Mouse (Mus musculus) small intestine, adult 2 months (tissue): ENCODE measurements at regions not wholly inside any gene's neighbourhood (a gene's known extent, or its start where the extent isn't known, plus 50 kb on each side); places are given as distances from the start of the nearest gene placed in this dataset.

Source experiments
- H3K27ac ChIP-seq: fragments of 200-500 bp; 2 replicates; pipeline ENCODE4 v1.5.1; 2012; ENCODE audit warnings: low read depth, low read length, control low read depth, inconsistent platforms; ENCODE audit not compliant: insufficient read depth
- H3K27me3 ChIP-seq: fragments of 200-500 bp; 2 replicates; pipeline ENCODE4 v1.6.1; 2012; ENCODE audit warnings: mild to moderate bottlenecking, moderate library complexity, low read length, inconsistent platforms; ENCODE audit not compliant: control insufficient read depth, insufficient read depth
- H3K36me3 ChIP-seq: fragments of 200-500 bp; 2 replicates; pipeline ENCODE4 v1.6.1; 2012; ENCODE audit warnings: mild to moderate bottlenecking, low read length, control low read depth, inconsistent platforms; ENCODE audit not compliant: control insufficient read depth, insufficient read depth
- H3K4me1 ChIP-seq: fragments of 200-500 bp; 2 replicates; pipeline ENCODE4 v1.6.1; 2012; ENCODE audit warnings: low read length, inconsistent platforms, mixed read lengths; ENCODE audit not compliant: control insufficient read depth, insufficient read depth, insufficient read length
- H3K4me3 ChIP-seq: fragments of 200-500 bp; 2 replicates; pipeline ENCODE4 v1.5.1; 2012; ENCODE audit warnings: low read depth, mild to moderate bottlenecking, control low read depth, inconsistent platforms, low read length, moderate library complexity
- CTCF ChIP-seq: fragments of 200-500 bp; IDR thresholded peaks from 2 replicates; pipeline ENCODE4 v1.5.1; 2012; ENCODE audit warnings: low read depth, mild to moderate bottlenecking, control low read depth, inconsistent platforms, low read length, moderate library complexity, mixed read lengths; ENCODE audit not compliant: insufficient replicate concordance, insufficient read length; ENCODE audit errors: extremely low read depth
- POLR2A ChIP-seq: fragments of 200-500 bp; IDR thresholded peaks from 2 replicates; pipeline ENCODE4 v1.6.1; 2012; ENCODE audit warnings: low read depth, mild to moderate bottlenecking, control low read depth, inconsistent platforms, low read length, moderate library complexity
- WGBS: fragments of 180-500 bp; shearing (Covaris S2); methylation state at CpG from one replicate; pipeline ENCODE4 v1.1.7; 2018; 5-methylcytosine and 5-hydroxymethylcytosine counted together

- no peak overlapping the region for H3K27ac ChIP-seq
- no peaks in the 10 kb centered on the region for H3K4me1 ChIP-seq
- TF ChIP-seq CTCF (no peak), POLR2A (no peak)
- no peaks in the 10 kb centered on the region for H3K27me3 ChIP-seq
- WGBS = 85% methylated on average over 1 of the region's 1 CpGs
- no peaks in the 10 kb centered on the region for H3K36me3 ChIP-seq
- H3K4me3 ChIP-seq = no peak overlapping the region
Observed at GRCm38 (mm10) chr13:100954106-100954505, 120.9 kb upstream of the Slc30a5 start.

GRCm38 (mm10) chr13:100951185-100951508 is 117.9 kb upstream of the Slc30a5 start:
- 77% methylated on average over 1 of the region's 1 CpGs for whole genome bisulfite sequencing
- Histone ChIP-seq H3K27ac (no peak overlapping the region), H3K4me3 (no peak overlapping the region), H3K36me3 (no peaks in the 10 kb centered on the region), H3K4me1 (no peaks in the 10 kb centered on the region), H3K27me3 (no peaks in the 10 kb centered on the region)
- TF ChIP-seq CTCF = no peak
- TF ChIP-seq POLR2A = no peak

- 75% methylated on average over 7 of the region's 7 CpGs for WGBS
- H3K4me3 ChIP-seq = no peak overlapping the region
- no peaks in the 10 kb centered on the region for H3K36me3 ChIP-seq
- no peaks in the 10 kb centered on the region for H3K4me1 ChIP-seq
- TF ChIP-seq POLR2A (no peak), CTCF (no peak)
- H3K27ac ChIP-seq = no peak overlapping the region
- no peaks in the 10 kb centered on the region for H3K27me3 ChIP-seq
Observed at GRCm38 (mm10) chr13:100950348-100951184, 117.3 kb upstream of the Slc30a5 start.

- H3K4me1 ChIP-seq = no peaks in the 10 kb centered on the region
- TF ChIP-seq POLR2A = no peak
- no peak for TF ChIP-seq CTCF
- no peak overlapping the region for H3K27ac ChIP-seq
- H3K36me3 ChIP-seq = no peaks in the 10 kb centered on the region
- H3K4me3 ChIP-seq = no peak overlapping the region
- no peaks in the 10 kb centered on the region for H3K27me3 ChIP-seq
- WGBS = 70% methylated on average over 5 of the region's 5 CpGs
Observed at GRCm38 (mm10) chr13:100943206-100943848, 110.1 kb upstream of the Slc30a5 start.

- H3K36me3 ChIP-seq = no peaks in the 10 kb centered on the region
- WGBS = 57% methylated on average over 13 of the region's 13 CpGs
- TF ChIP-seq CTCF (no peak), POLR2A (no peak)
- no peaks in the 10 kb centered on the region for H3K27me3 ChIP-seq
- H3K4me1 ChIP-seq = no peaks in the 10 kb centered on the region
- no peak overlapping the region for H3K27ac ChIP-seq
- no peak overlapping the region for H3K4me3 ChIP-seq
Observed at GRCm38 (mm10) chr13:100940791-100941190, 107.6 kb upstream of the Slc30a5 start.

GRCm38 (mm10) chr13:100939677-100940076 is 106.5 kb upstream of the Slc30a5 start:
- H3K4me1 ChIP-seq = no peaks in the 10 kb centered on the region
- no peaks in the 10 kb centered on the region for H3K36me3 ChIP-seq
- H3K4me3 ChIP-seq = no peak overlapping the region
- no peak overlapping the region for H3K27ac ChIP-seq
- TF ChIP-seq POLR2A (no peak), CTCF (no peak)
- WGBS = 52% methylated on average over 4 of the region's 4 CpGs
- no peaks in the 10 kb centered on the region for H3K27me3 ChIP-seq

GRCm38 (mm10) chr13:100933265-100933664 is 100.0 kb upstream of the Slc30a5 start:
- H3K4me1 ChIP-seq = no peaks in the 10 kb centered on the region
- H3K27me3 ChIP-seq = no peaks in the 10 kb centered on the region
- no peak overlapping the region for H3K4me3 ChIP-seq
- TF ChIP-seq CTCF (no peak), POLR2A (no peak)
- whole genome bisulfite sequencing = 68% methylated on average over 8 of the region's 8 CpGs
- no peak overlapping the region for H3K27ac ChIP-seq
- no peaks in the 10 kb centered on the region for H3K36me3 ChIP-seq

GRCm38 (mm10) chr13:100899566-100899965 is 66.3 kb upstream of the Slc30a5 start:
- Histone ChIP-seq H3K27ac (no peak overlapping the region), H3K4me1 (no peaks in the 10 kb centered on the region), H3K36me3 (no peaks in the 10 kb centered on the region), H3K27me3 (no peaks in the 10 kb centered on the region), H3K4me3 (no peak overlapping the region)
- 74% methylated on average over 2 of the region's 2 CpGs for WGBS
- TF ChIP-seq POLR2A (no peak), CTCF (no peak)
